Mouse (Mus musculus) MEL (cell line): ENCODE data around the gene Zfand3. TPM values are rescaled to one million over a fixed set of nuclear protein-coding genes. Genes with fewer than 3 reads are reported as not detected.

ENCODE experiments used
- DNase-seq: peaks from one replicate; pipeline ENCODE4 v3.0.0; 2011; ENCODE audit warnings: low read depth, low spot score
- H3K27ac ChIP-seq: 2 replicates; pipeline ENCODE4 v1.5.1; 2012; ENCODE audit warnings: low read depth, mild to moderate bottlenecking, control low read depth, low read length, moderate library complexity; ENCODE audit not compliant: control insufficient read depth
- H3K27me3 ChIP-seq, 2 experiments: fragments of 150-350 bp in 1 of 2; sonication (generic) in 1 of 2; 2 replicates each; pipeline ENCODE4 v1.6.1; 2012; ENCODE audit warnings: low read length in 2 of 2, mild to moderate bottlenecking in 2 of 2, improper control_type of control experiment in 1 of 2, moderate library complexity in 1 of 2; ENCODE audit not compliant: insufficient read depth in 2 of 2, control insufficient read depth in 1 of 2
- H3K36me3 ChIP-seq, 2 experiments: 2 replicates each; pipeline ENCODE4 v1.6.1; 2012 to 2014; ENCODE audit warnings: low read length in 2 of 2, improper control_type of control experiment in 1 of 2, inconsistent platforms in 1 of 2, mild to moderate bottlenecking in 1 of 2; ENCODE audit not compliant: insufficient read depth in 2 of 2, control insufficient read depth in 1 of 2
- H3K4me1 ChIP-seq, 2 experiments: fragments of 150-350 bp in 1 of 2; sonication (generic) in 1 of 2; 2 replicates each; pipeline ENCODE4 v1.6.1; 2012; ENCODE audit warnings: low read length in 2 of 2, improper control_type of control experiment in 1 of 2, mild to moderate bottlenecking in 1 of 2; ENCODE audit not compliant: insufficient read depth in 2 of 2, control insufficient read depth in 1 of 2
- H3K4me3 ChIP-seq, 2 experiments: fragments of 150-350 bp in 1 of 2; sonication (generic) in 1 of 2; 2 replicates each; pipeline ENCODE4 v1.5.1; 2012; ENCODE audit warnings: low read depth in 2 of 2, low read length in 2 of 2, mild to moderate bottlenecking in 2 of 2, moderate library complexity in 2 of 2, control low read depth in 1 of 2, improper control_type of control experiment in 1 of 2; ENCODE audit not compliant: control insufficient read depth in 1 of 2, insufficient read depth in 1 of 2
- H3K79me2 ChIP-seq: 2 replicates; pipeline ENCODE4 v1.6.1; 2012; ENCODE audit warnings: mild to moderate bottlenecking, low read length, moderate library complexity; ENCODE audit not compliant: control insufficient read depth, poor library complexity, insufficient read depth
- H3K9ac ChIP-seq: 2 replicates; pipeline ENCODE4 v1.6.1; 2012; ENCODE audit warnings: low read depth, mild to moderate bottlenecking, control low read depth, low read length, moderate library complexity; ENCODE audit not compliant: control insufficient read depth, poor library complexity, severe bottlenecking
- H3K9me3 ChIP-seq: fragments of 150-350 bp; sonication (generic); replicated peaks from 2 replicates; pipeline ENCODE4 v1.6.1; 2012; ENCODE audit warnings: mild to moderate bottlenecking, low read length, improper control_type of control experiment, moderate library complexity; ENCODE audit not compliant: insufficient read depth
- BHLHE40 ChIP-seq: IDR thresholded peaks from 2 replicates; pipeline ENCODE4 v1.6.1; 2012; ENCODE audit warnings: low read depth, mild to moderate bottlenecking, inconsistent platforms, low read length, improper control_type of control experiment, borderline replicate concordance
- CHD1 ChIP-seq: IDR thresholded peaks from 2 replicates; pipeline ENCODE4 v1.6.1; 2012; ENCODE audit warnings: low read depth, mild to moderate bottlenecking, inconsistent platforms, low read length, improper control_type of control experiment
- CHD2 ChIP-seq: IDR thresholded peaks from 2 replicates; pipeline ENCODE4 v1.6.1; 2011; ENCODE audit warnings: low read length, improper control_type of control experiment
- E2F4 ChIP-seq: IDR thresholded peaks from 2 replicates; pipeline ENCODE4 v1.6.1; 2011; ENCODE audit warnings: low read depth, low read length, improper control_type of control experiment, borderline replicate concordance
- EP300 ChIP-seq, 2 experiments: IDR thresholded peaks; 2 replicates each; pipeline ENCODE4 v1.6.1; 2011; ENCODE audit warnings: improper control_type of control experiment in 2 of 2, low read length in 2 of 2, low read depth in 1 of 2, mild to moderate bottlenecking in 1 of 2
- GATA1 ChIP-seq: IDR thresholded peaks from 2 replicates; pipeline ENCODE4 v1.6.1; 2011; ENCODE audit warnings: low read depth, low read length, improper control_type of control experiment
- KAT2A ChIP-seq: conservative IDR thresholded peaks from 2 replicates; pipeline ENCODE4 v1.6.1; 2012; ENCODE audit warnings: low read depth, low read length, improper control_type of control experiment, inconsistent platforms
- MAX ChIP-seq: IDR thresholded peaks from 2 replicates; pipeline ENCODE4 v1.6.1; 2011; ENCODE audit warnings: low read length, improper control_type of control experiment
- MEF2A ChIP-seq: IDR thresholded peaks from 2 replicates; pipeline ENCODE4 v1.6.1; 2014; ENCODE audit warnings: low read depth, mild to moderate bottlenecking, inconsistent platforms, low read length, improper control_type of control experiment; ENCODE audit not compliant: poor library complexity, insufficient replicate concordance, severe bottlenecking; ENCODE audit errors: extremely low read depth
- MXI1 ChIP-seq: IDR thresholded peaks from 2 replicates; pipeline ENCODE4 v1.6.1; 2011; ENCODE audit warnings: mild to moderate bottlenecking, low read depth, low read length, improper control_type of control experiment
- NELFE ChIP-seq: IDR thresholded peaks from 2 replicates; pipeline ENCODE4 v1.6.1; 2011; ENCODE audit warnings: low read depth, low read length, improper control_type of control experiment
- NRF1 ChIP-seq: IDR thresholded peaks from 2 replicates; pipeline ENCODE4 v1.6.1; 2014; ENCODE audit warnings: low read depth, mild to moderate bottlenecking, inconsistent platforms, low read length, improper control_type of control experiment, moderate library complexity; ENCODE audit not compliant: poor library complexity, insufficient read depth, severe bottlenecking
- POLR2A ChIP-seq, 2 experiments: IDR thresholded peaks; 2 replicates each; pipeline ENCODE4 v1.6.1; 2011 to 2012; ENCODE audit warnings: low read length in 2 of 2, mild to moderate bottlenecking in 2 of 2, control low read depth in 1 of 2, improper control_type of control experiment in 1 of 2, low read depth in 1 of 2, moderate library complexity in 1 of 2; ENCODE audit not compliant: control insufficient read depth in 1 of 2, insufficient read depth in 1 of 2, poor library complexity in 1 of 2
- POLR2AphosphoS2 ChIP-seq: IDR thresholded peaks from 2 replicates; pipeline ENCODE4 v1.6.1; 2011; ENCODE audit warnings: low read length, improper control_type of control experiment
- POLR2AphosphoS5 ChIP-seq: IDR thresholded peaks from 2 replicates; pipeline ENCODE4 v1.6.1; 2012; ENCODE audit warnings: low read depth, borderline replicate concordance, mild to moderate bottlenecking, inconsistent platforms, low read length, moderate library complexity, mixed read lengths
- RCOR1 ChIP-seq: IDR thresholded peaks from 2 replicates; pipeline ENCODE4 v1.6.1; 2012; ENCODE audit warnings: low read depth, mild to moderate bottlenecking, inconsistent platforms, low read length, improper control_type of control experiment
- SIN3A ChIP-seq: IDR thresholded peaks from 2 replicates; pipeline ENCODE4 v1.6.1; 2012; ENCODE audit warnings: low read length, improper control_type of control experiment, inconsistent platforms
- SMC3 ChIP-seq: IDR thresholded peaks from 2 replicates; pipeline ENCODE4 v1.6.1; 2011; ENCODE audit warnings: low read depth, low read length, improper control_type of control experiment
- TBP ChIP-seq: IDR thresholded peaks from 2 replicates; pipeline ENCODE4 v1.8.0; 2011; ENCODE audit warnings: low read depth, low read length, improper control_type of control experiment
- UBTF ChIP-seq: IDR thresholded peaks from 2 replicates; pipeline ENCODE4 v1.6.1; 2012; ENCODE audit warnings: low read depth, mild to moderate bottlenecking, inconsistent platforms, low read length, improper control_type of control experiment, moderate library complexity, borderline replicate concordance; ENCODE audit not compliant: insufficient read depth
- USF2 ChIP-seq, 2 experiments: IDR thresholded peaks; 2 replicates each; pipeline ENCODE4 v1.6.1; 2011 to 2012; ENCODE audit warnings: improper control_type of control experiment in 2 of 2, low read length in 2 of 2, borderline replicate concordance in 1 of 2, inconsistent platforms in 1 of 2, low read depth in 1 of 2, mild to moderate bottlenecking in 1 of 2; ENCODE audit not compliant: insufficient read depth in 1 of 2
- ZKSCAN1 ChIP-seq: IDR thresholded peaks from 2 replicates; pipeline ENCODE4 v1.6.1; 2012; ENCODE audit warnings: low read depth, mild to moderate bottlenecking, inconsistent platforms, low read length, improper control_type of control experiment, moderate library complexity
- ZMIZ1 ChIP-seq: IDR thresholded peaks from 2 replicates; pipeline ENCODE4 v1.6.1; 2012; ENCODE audit warnings: low read depth, mild to moderate bottlenecking, inconsistent platforms, low read length, improper control_type of control experiment, moderate library complexity
- ZNF384 ChIP-seq: IDR thresholded peaks from 2 replicates; pipeline ENCODE4 v1.6.1; 2012; ENCODE audit warnings: low read depth, mild to moderate bottlenecking, inconsistent platforms, low read length, improper control_type of control experiment
- polyA plus RNA-seq, 2 experiments: library from polyadenylated mRNA; stranded (reverse) in 1 of 2; unstranded in 1 of 2; fragments of >175 nt in 1 of 2; fragments of >200 nt in 1 of 2; gene quantifications; 2 replicates each; pipeline versions ENCODE4 v1.2.1 to v1.2.4; 2012; ENCODE audit warnings: low replicate concordance in 2 of 2, low read depth in 1 of 2; ENCODE audit not compliant: insufficient read length in 2 of 2, insufficient read depth in 1 of 2, missing spikeins in 1 of 2
- total RNA-seq: library from RNA; depleted of rRNA; stranded (reverse); fragments of 300-350 nt; gene quantifications from 2 replicates; pipeline ENCODE4 v1.2.3, GENCODE M21; 2012

Gene Zfand3
- total and polyA plus RNA-seq, 3 experiments, result 28.3 to 48.8 TPM; not detected in 1

- DNase-seq, result no peak
- no peak overlapping the region for H3K27ac ChIP-seq
- H3K4me1 ChIP-seq, result no peaks in the 10 kb centered on the region
- H3K79me2 ChIP-seq, result 0 out of 2 replicates have a peak, but pooled peaks cover 2% of the 10 kb centered on the region
- no peaks in the 10 kb centered on the region for H3K9me3 ChIP-seq
- TF ChIP-seq RCOR1 (no peak), POLR2AphosphoS5 (no peak), TBP (no peak), ZNF384 (no peak), E2F4 (no peak), MAX (no peak), ZMIZ1 (no peak), CHD2 (no peak)
- no peak overlapping the region for H3K4me3 ChIP-seq
- H3K9ac ChIP-seq, result no peak overlapping the region
- no peaks in the 10 kb centered on the region; a peak in 2 of 4 replicates for H3K36me3 ChIP-seq
- no peaks in the 10 kb centered on the region for H3K27me3 ChIP-seq
Observed at GRCm38 (mm10) chr17:30205062-30205825, 200.7 kb downstream of the Zfand3 start.

GRCm38 (mm10) chr17:30210262-30210661 lies 205.7 kb downstream of the Zfand3 start:
- H3K9ac ChIP-seq, result no peak overlapping the region
- TF ChIP-seq CHD1, result no peak
- TF ChIP-seq SIN3A, result no peak
- TF ChIP-seq EP300 (IDR thresholded peaks at IDR 0.05; ENCODE audit: low read depth in 1 of 2, low read length in 2 of 2), result no peak
- no peak for TF ChIP-seq POLR2A (IDR thresholded peaks at IDR 0.05; ENCODE audit: control insufficient read depth in 1 of 2, insufficient read depth in 1 of 2, low read depth in 1 of 2, low read length in 2 of 2, poor library complexity in 1 of 2)
- no peak for DNase-seq
- H3K36me3 ChIP-seq, result peaks cover 0 to 13% of the 10 kb centered on the region in 2 experiments; a peak in 3 of 4 replicates
- H3K27ac ChIP-seq, result no peak overlapping the region
- no peaks in the 10 kb centered on the region for H3K27me3 ChIP-seq
- H3K4me3 ChIP-seq, result no peak overlapping the region
- peaks cover 3 to 23% of the 10 kb centered on the region in 2 experiments for H3K4me1 ChIP-seq
- H3K79me2 ChIP-seq, result no peaks in the 10 kb centered on the region
- no peaks in the 10 kb centered on the region for H3K9me3 ChIP-seq

- peaks cover 0 to 13% of the 10 kb centered on the region in 2 experiments; a peak in 3 of 4 replicates for H3K36me3 ChIP-seq
- H3K4me1 ChIP-seq, result peaks cover 3 to 25% of the 10 kb centered on the region in 2 experiments
- H3K27ac ChIP-seq, result no peak overlapping the region
- H3K27me3 ChIP-seq, result no peaks in the 10 kb centered on the region
- H3K79me2 ChIP-seq, result no peaks in the 10 kb centered on the region
- no peaks in the 10 kb centered on the region for H3K9me3 ChIP-seq
- DNase-seq, result no peak
- no peak overlapping the region for H3K9ac ChIP-seq
- no peak overlapping the region for H3K4me3 ChIP-seq
- TF ChIP-seq NRF1 (no peak), CHD1 (no peak), ZNF384 (no peak), KAT2A (no peak), MEF2A (no peak), BHLHE40 (no peak), ZKSCAN1 (no peak), UBTF (no peak), GATA1 (no peak), ZMIZ1 (no peak), USF2 (IDR thresholded peaks at IDR 0.05; ENCODE audit: borderline replicate concordance in 1 of 2, insufficient read depth in 1 of 2, low read depth in 1 of 2, low read length in 2 of 2) (no peak), NELFE (no peak), POLR2AphosphoS2 (no peak), SMC3 (no peak), SIN3A (no peak), EP300 (IDR thresholded peaks at IDR 0.05; ENCODE audit: low read depth in 1 of 2, low read length in 2 of 2) (no peak), MXI1 (no peak), E2F4 (no peak)
Observed at GRCm38 (mm10) chr17:30210936-30211335, 206.4 kb downstream of the Zfand3 start.
